Mouse (Mus musculus): Measurements from ENCODE around the gene Crybg1. TPM values are rescaled to one million over a fixed set of nuclear protein-coding genes. Genes with fewer than 3 reads are reported as not detected.
"Not testable (repeated sequence)": the region's sequence is repeated elsewhere in the genome, so short reads cannot be mapped to it uniquely, and the experiment has no call there.

Gene Crybg1
- polyA plus RNA-seq, 1 experiment: 17.7 TPM

GRCm38 (mm10) chr10:44005677-44006641 is 142.7 kb downstream of the Crybg1 start:
- peak; percentile 41 for DNase-seq (ENCODE audit: low spot score)

- peak; percentile 38 for DNase-seq (ENCODE audit: low spot score)
Observed at GRCm38 (mm10) chr10:44004221-44004751, 144.4 kb downstream of the Crybg1 start.

GRCm38 (mm10) chr10:44003551-44004151 is 145.0 kb downstream of the Crybg1 start:
- peak; percentile 61 for DNase-seq (ENCODE audit: low spot score)

GRCm38 (mm10) chr10:44002995-44003524 is 145.6 kb downstream of the Crybg1 start:
- DNase-seq (ENCODE audit: low spot score): no peak

GRCm38 (mm10) chr10:44002004-44002940 is 146.4 kb downstream of the Crybg1 start:
- DNase-seq (ENCODE audit: low spot score): no peak

GRCm38 (mm10) chr10:44000156-44000865 is 148.3 kb downstream of the Crybg1 start:
- DNase-seq (ENCODE audit: low spot score): no peak

- DNase-seq (ENCODE audit: low spot score): no peak
Observed at GRCm38 (mm10) chr10:43998503-43999082, 150.1 kb downstream of the Crybg1 start.

GRCm38 (mm10) chr10:43998023-43998422 is 150.6 kb downstream of the Crybg1 start:
- no peak for DNase-seq (ENCODE audit: low spot score)

GRCm38 (mm10) chr10:43997276-43997675 is 151.4 kb downstream of the Crybg1 start:
- DNase-seq (ENCODE audit: low spot score): no peak

- DNase-seq (ENCODE audit: low spot score): no peak
Observed at GRCm38 (mm10) chr10:43995858-43996650, 152.6 kb downstream of the Crybg1 start.

GRCm38 (mm10) chr10:43993198-43993597 is 155.5 kb downstream of the Crybg1 start:
- no peak for DNase-seq (ENCODE audit: low spot score)

- no peak for DNase-seq (ENCODE audit: low spot score)
Observed at GRCm38 (mm10) chr10:43992506-43992905, 156.1 kb downstream of the Crybg1 start.

- DNase-seq (ENCODE audit: low spot score): no peak
Observed at GRCm38 (mm10) chr10:43991268-43991667, 157.4 kb downstream of the Crybg1 start.

GRCm38 (mm10) chr10:43983866-43984265 is 164.8 kb downstream of the Crybg1 start:
- no peak for DNase-seq (ENCODE audit: low spot score)

GRCm38 (mm10) chr10:43983241-43983640 is 165.4 kb downstream of the Crybg1 start:
- no peak for DNase-seq (ENCODE audit: low spot score)

- no peak for DNase-seq (ENCODE audit: low spot score)
Observed at GRCm38 (mm10) chr10:43982470-43982869, 166.2 kb downstream of the Crybg1 start.

GRCm38 (mm10) chr10:43980742-43981141 is 167.9 kb downstream of the Crybg1 start:
- DNase-seq (ENCODE audit: low spot score): not testable (repeated sequence)

- no peak for DNase-seq (ENCODE audit: low spot score)
Observed at GRCm38 (mm10) chr10:43980080-43980479, 168.6 kb downstream of the Crybg1 start.

GRCm38 (mm10) chr10:43977353-43977752 is 171.3 kb downstream of the Crybg1 start:
- DNase-seq (ENCODE audit: low spot score): no peak

All from urinary bladder, adult 2 months (tissue).